Mouse (Mus musculus) mouse trophoblast stem cell (cell line): ENCODE data around the gene Ttc9b.
"Not testable (repeated sequence)": the region's sequence is repeated elsewhere in the genome, so short reads cannot be mapped to it uniquely, and the experiment has no call there.

Experiments
- in situ Hi-C, 2 experiments: fragments of 300-500 bp; cut with MseI, MboI; formaldehyde crosslinking; loops; 2 replicates in 1 of 2; 3 replicates in 1 of 2; pipeline ENCODE4 v1.15.1; 2025

Gene Ttc9b

DNA sequence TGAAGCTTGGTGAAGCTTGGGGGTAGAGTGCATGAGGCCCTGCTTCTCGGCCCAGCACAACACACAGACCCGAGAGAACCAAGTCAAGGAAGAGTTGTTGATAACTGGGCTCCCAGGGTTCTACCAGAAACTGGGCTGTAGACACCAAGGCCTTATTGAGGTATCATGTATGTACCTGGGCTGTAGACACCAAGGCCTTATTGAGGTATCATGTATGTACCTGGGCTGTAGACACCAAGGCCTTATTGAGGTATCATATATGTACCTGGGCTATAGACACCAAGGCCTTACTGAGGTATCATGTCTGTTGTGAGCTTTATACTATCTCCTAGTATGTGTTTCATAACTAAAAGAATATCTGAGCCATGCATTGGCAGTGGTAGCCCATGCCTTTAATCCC, 18.6 kb upstream of the Ttc9b start:
- in situ Hi-C loops: not testable (repeated sequence)

- in situ Hi-C loops: no loop called here
Observed at GRCm38 (mm10) chr7:27644471-27644870, 9.2 kb upstream of the Ttc9b start.

DNA sequence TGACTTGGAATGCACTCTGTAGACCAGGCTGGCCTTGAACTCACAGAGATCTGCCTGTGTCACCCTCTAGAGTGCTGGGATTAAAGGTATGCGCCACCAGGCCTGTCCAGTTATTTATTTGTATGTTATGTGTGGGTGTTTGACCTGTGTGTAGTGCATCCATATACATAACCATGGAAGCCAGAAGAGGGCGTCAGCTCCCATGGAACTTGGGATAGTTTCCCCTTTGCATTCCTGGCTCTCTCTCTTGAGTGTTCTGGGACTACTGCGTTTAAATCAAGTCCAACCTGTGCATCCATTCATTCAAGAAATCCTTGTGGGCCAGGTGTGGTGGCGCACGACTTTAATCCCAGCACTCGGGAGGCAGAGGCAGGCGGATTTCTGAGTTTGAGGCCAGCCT, 7.2 kb upstream of the Ttc9b start:
- in situ Hi-C loops: no loop called here

DNA sequence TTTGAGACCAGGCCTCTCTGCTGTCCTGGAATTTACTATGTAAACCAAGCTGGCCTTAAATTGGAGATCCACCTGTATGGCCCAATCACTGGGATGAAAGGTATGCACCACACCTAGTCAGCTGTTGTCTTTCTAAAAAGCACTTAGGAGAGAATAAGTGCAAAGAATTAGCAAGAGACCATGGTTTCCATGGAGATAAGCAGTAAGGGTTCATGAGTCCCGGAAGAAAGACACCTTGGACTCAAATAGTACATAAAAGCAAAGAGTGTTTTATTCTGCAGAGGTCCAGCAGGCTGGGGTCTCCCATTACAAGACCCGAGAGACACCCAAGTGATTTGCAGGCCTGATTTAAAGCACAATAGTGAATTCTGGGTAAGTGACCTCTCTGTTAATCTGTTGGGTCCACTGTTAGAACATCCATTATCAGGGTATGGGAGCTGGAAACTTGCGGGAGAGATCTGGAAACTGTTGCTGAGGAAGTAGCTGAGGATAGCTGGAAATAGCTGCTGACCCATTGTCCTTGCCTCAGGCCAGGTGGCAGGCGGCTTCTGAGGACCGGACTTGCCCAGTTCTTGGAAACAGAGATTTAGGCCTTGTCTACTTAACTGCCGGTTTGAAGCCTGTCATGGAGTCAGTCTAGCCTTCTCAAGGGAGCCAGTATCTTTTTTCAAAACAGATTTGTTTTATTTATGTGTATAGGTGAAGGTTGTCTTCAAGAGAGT, 6.3 kb upstream of the Ttc9b start:
- in situ Hi-C loops: no loop called here

DNA sequence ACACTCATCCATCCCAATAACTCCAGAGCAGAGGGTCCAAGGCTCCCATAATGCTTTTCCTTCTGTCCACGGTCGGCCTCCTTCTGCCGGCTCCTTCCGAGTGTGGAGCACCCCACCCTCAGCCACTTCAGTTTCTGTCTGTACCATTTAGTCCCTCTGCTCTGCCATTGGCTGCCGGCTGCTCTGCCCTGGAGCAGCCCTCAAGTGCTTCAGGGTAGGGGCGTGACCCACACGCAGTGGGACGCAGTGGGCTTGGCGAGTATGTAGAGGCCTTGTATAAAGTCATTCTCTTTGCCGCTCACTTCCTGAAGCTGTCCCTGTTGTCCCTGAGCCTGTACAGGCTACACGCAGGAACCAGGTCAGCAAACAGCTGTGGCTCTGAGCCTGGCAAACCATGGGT, 4.0 kb upstream of the Ttc9b start:
- in situ Hi-C loops: no loop called here

- in situ Hi-C loops: no loop called here
Observed at GRCm38 (mm10) chr7:27650949-27651348, 2.8 kb upstream of the Ttc9b start.

DNA sequence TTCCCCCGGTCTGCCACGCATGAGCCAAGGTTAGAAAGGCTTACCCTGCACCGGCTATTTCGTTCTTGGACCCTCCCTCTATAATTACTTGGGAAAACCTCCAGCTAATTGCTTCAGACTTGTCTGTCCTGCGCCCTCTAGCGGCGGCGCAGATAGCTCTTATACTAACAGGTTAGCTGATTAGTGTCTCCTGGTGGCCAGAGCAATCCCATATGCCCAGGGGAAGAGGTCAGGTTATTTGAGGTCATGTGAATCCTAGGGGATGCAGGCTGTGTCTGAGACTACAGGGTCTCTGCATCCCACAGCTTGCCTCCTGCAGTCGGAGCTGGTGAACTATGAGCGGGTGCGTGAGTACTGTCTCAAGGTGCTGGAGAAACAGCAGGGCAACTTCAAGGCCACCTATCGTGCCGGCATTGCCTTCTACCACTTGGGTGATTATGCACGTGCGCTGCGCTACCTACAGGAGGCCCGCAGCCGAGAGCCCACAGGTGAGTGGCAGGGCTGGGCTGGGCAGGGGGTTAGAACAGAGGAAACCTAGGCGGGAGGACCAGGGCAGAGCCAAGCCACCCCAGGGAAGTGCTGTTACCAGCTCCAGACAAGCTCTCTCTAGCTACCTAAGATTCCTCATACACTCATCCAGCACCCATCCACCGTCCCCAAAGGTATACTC, 1.0 kb downstream of the Ttc9b start:
- in situ Hi-C loops: no loop called here

DNA sequence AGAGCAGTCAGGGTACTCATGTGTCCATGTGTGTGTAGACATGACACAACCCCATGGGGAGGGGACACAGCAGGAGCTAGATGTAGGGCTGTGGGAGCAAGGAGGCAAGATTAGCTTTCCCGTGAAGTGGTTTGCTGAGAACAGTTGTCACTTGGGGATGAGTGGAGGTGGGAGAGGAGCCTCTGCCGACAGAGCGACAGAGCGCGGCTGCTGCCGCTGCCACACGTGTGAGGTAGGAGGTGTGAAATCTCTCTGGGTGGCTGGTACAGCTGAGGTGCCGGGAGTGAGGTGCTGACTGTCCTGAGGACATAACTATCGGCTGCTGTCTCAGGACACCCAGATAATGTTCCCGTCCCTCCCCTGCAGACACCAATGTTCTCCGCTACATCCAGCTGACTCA, 1.8 kb downstream of the Ttc9b start:
- in situ Hi-C loops: no loop called here

DNA sequence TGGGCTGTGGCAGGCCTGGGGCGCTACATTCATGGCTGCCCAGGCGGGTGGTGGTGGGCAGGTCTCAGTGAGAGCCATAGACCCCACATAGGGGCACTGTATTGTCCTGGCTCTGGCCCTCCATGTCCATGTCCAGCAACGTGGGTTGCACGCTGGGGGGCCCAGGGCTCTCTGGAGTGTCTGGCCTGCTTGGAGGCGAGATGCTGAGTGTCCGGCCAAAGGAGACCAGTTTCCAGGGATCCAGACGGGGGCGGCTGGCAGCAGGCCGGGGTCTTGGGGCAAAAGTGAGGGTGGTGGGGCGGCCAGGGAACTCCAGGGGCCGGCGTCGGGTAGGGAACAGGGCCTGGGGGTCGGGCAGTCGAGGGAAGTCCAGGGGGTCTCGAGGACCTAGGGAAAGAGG, 2.9 kb downstream of the Ttc9b start:
- in situ Hi-C loops: no loop called here

GRCm38 (mm10) chr7:27657824-27658395, 4.2 kb downstream of the Ttc9b start:
- in situ Hi-C loops: no loop called here

DNA sequence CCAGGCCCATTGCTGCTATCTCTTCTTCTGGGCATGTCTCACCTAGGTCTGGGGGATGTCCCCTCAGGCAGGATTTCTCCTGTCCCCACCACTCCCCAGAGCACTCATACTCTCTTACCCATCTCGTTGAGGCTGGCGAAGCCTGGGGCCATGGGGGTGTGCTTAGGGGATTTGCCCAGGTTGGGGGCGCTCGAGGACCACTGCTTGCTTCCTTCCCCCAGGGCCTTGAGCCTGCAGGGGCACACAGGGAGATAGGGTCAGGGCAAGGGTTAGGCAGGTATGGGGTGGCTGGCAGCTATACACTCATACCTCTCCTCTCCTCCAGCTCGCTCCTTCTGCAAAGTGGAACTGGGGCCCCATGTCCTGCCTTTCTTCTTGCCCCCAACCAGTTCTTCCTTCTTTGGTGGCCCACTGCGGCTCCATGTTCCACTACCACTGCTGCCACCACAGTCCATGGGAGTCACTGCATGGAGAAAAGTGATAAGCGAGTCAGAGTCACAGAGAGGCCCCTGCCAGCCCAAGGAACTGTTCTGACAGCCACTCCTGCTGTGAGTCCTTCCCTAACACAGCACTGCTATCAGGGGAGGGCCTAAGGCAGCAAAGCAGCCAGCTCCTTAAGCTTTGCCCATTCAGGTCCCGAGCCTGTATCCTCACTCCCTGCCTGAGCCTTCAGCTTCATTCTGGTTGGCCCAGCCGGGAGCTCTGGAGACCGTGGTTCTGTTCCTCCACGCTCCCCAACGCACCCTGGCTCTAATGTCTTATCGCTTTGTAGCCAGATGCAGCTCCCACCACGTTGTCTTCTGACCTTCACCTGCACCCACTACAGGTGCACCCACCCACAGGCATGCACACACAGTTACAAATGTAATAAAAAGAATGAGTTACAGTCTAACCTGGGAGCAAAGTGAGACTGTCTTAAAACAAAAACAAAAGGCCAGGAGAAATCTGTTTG, 5.3 kb downstream of the Ttc9b start:
- in situ Hi-C loops: no loop called here

DNA sequence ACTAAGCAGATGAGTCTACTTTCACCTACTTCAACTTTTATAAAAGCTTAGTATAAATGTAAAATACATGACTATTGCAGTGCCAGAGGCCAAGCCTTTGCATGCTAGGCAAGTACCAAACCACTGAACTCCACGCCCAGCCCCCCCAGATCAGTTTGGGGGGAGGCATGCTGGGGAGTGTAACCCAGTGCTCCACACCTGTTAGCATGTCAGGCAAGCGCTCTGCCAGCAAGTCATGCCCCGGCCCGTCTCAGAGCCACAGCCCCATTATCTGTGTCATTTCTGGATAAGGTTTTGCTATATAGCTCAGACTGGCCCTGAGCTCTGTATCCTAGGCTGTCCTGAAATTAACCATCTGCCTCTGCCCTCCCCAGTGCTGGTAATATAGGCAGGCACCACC, 8.3 kb downstream of the Ttc9b start:
- in situ Hi-C loops: no loop called here

GRCm38 (mm10) chr7:27673064-27673574, 19.4 kb downstream of the Ttc9b start:
- in situ Hi-C loops: no loop called here

GRCm38 (mm10) chr7:27673575-27674131, 19.9 kb downstream of the Ttc9b start:
- in situ Hi-C loops: no loop called here

DNA sequence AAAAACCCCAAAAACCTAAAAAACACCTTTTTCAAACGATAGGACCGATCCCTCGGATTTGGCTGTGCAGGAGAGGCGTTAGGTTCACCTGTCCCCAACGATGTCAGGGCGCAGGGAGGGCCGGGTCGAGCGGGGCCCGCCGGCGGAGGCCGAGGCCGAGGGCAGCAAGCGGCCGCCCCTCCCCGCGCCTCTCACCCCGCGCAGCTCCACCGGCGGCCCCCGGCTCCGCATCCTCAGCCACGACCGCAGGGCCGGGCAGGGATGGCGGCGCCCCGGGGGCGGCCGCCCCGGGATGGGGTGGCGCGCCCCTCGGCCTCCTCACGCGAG, 20.4 kb downstream of the Ttc9b start:
- in situ Hi-C loops: no loop called here

GRCm38 (mm10) chr7:27674522-27675221, 21.0 kb downstream of the Ttc9b start, which contains the start of gene Map3k10:
Gene Map3k10, minus strand, starts transcription at chr7:27674598.
- in situ Hi-C loops: no loop called here

DNA sequence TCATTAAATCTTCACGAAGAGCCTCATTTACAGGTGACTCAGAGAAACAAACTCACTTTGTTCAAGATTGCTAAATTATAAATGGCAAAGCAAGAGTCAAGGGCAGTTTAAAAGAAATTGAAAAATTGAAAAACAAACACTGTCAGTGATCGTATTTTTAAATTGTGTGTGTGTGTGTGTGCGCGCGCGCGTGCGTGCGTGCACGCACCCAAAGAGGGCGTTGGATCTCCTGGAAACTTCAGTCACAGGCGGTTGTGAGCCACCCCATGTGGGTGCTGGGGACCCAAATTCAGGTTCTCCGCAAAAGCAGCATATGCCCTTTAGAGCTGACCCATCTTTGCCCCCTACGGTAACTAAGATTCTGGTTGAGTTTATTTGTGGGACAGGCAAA, 21.5 kb downstream of the Ttc9b start:
- in situ Hi-C loops: no loop called here

DNA sequence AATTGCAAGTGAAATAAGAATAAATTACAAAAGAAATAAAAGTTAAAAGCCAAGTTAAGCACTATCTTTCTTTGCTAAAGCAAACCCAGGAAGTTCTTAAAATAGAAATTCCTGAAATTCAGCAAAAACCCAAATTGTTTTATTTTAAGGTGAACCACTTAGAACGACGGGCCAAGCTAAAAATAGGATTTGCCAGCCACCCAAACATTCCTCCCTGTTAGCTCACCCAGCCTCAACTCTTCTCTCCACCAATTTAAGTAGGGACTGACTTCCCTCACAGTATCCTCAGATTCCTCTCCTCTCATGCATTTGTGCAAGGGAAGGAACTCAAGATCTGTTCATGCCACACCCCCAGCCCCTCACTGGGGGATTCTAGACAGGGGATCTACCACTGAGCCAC, 29.5 kb downstream of the Ttc9b start:
- in situ Hi-C loops: no loop called here

GRCm38 (mm10) chr7:27685220-27685619, 31.5 kb downstream of the Ttc9b start:
- in situ Hi-C loops: no loop called here

DNA sequence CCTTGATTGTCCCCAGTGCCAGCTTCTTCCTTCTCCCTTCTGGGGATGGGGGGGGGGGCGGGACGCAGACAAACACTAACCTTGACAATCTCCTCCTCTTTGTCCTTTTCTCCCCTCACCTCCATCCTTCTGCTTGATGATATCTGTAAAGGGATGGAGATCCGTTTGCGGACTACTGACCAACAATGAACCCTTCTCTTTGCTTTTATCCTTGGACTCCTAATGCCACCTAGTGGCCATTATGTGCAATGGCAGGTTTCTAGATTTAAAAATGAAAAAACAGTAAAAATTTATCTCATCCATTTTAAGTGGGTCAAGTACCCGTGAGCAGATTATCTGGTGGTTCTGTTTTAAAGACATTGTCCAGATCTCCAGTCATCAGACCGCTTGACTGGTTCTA, 32.0 kb downstream of the Ttc9b start:
- in situ Hi-C loops: no loop called here

DNA sequence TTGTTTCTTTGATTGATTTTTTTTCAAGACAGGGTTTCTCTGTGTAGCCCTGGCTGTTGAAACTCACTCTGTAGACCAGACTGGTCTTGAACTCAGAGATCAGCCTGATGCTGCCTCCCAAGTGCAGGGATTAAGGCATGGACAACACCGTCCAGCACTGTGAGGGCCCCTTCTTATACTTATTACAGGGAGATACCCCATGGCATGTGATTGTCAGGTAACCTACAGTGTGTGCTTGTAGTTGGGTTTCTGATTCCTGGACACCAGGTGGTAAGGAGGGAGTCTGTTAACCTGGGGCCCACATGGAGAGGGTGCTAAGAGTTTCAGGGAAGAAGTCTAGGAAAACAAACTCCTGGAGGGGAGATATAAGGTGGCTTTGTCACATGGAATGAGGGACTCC, 33.3 kb downstream of the Ttc9b start:
- in situ Hi-C loops: no loop called here
